Mouse (Mus musculus): ENCODE data around the gene Abcg2. TPM values are rescaled to one million over a fixed set of nuclear protein-coding genes. Genes with fewer than 3 reads are reported as not detected.

Abcg2 gene
- polyA plus RNA-seq, 1 experiment from 2014 or later = 45.9 TPM

DNA sequence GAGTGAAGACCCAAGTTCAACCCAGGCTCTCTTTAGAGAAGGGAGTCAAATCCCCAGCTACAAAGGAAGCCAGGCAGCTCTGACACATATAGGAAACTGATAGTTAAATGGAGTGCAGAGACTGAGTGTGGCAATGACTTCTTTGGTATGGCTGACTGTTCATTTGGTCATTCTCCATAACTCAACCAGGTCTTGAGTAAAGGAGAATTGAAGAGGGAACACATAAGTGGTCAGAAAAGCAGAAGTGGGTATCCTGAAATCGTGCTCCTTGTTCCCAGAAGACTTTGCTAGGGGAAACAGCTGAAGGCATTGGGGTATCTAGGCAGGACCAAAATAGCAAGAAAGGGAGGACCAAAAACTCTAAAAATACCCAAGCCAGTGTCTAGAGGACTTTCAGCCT lies 126.0 kb downstream of the Abcg2 start:
- no peak for ATAC-seq (ENCODE audit: low FRiP score)
- 74% methylated on average over 1 of the region's 1 CpGs for WGBS
- Histone ChIP-seq H3K4me3 (ENCODE audit: low read depth, low read length) (no peak overlapping the region), H3K27me3 (ENCODE audit: control insufficient read depth, insufficient read depth, low read length) (no peaks in the 10 kb centered on the region), H3K4me1 (ENCODE audit: control insufficient read depth, insufficient read depth, low read length) (no peaks in the 10 kb centered on the region), H3K9me3 (ENCODE audit: control insufficient read depth, low read length) (no peaks in the 10 kb centered on the region), H3K9ac (ENCODE audit: low read length) (no peak overlapping the region), H3K36me3 (ENCODE audit: control insufficient read depth, insufficient read depth, low read length) (no peaks in the 10 kb centered on the region), H3K27ac (ENCODE audit: low read depth, low read length) (no peak overlapping the region), H3K4me2 (no peak overlapping the region)
- DNase-seq (ENCODE audit: low spot score, missing footprints) = no peak

DNA sequence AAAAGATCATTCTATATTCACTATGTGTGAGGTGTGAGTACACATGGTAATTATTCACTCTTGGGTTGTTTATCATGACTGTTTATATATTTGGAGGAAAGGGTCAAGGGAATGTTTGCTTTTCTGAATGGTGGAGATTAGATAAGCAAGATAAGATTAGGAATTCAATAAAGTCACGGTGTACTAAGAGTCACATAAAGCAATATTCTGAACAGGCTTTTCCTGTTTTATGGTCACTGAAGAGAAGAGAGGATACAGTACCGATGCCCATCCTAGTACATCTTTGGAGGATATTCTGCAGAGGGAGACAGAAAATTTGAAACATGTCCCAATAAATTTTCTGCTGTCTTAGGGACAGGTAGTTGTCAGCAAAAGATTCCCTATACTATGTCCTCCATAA lies 127.6 kb downstream of the Abcg2 start:
- H3K4me3 ChIP-seq (ENCODE audit: low read depth, low read length) = no peak overlapping the region
- H3K9me3 ChIP-seq (ENCODE audit: control insufficient read depth, low read length) = no peaks in the 10 kb centered on the region
- 87% methylated on average over 2 of the region's 2 CpGs for WGBS
- no peaks in the 10 kb centered on the region for H3K36me3 ChIP-seq (ENCODE audit: control insufficient read depth, insufficient read depth, low read length)
- H3K9ac ChIP-seq (ENCODE audit: low read length) = no peak overlapping the region
- no peak overlapping the region for H3K4me2 ChIP-seq
- DNase-seq (ENCODE audit: low spot score, missing footprints) (no peak), ATAC-seq (ENCODE audit: low FRiP score) (no peak)
- no peaks in the 10 kb centered on the region for H3K4me1 ChIP-seq (ENCODE audit: control insufficient read depth, insufficient read depth, low read length)
- H3K27ac ChIP-seq (ENCODE audit: low read depth, low read length) = no peak overlapping the region
- no peaks in the 10 kb centered on the region for H3K27me3 ChIP-seq (ENCODE audit: control insufficient read depth, insufficient read depth, low read length)

DNA sequence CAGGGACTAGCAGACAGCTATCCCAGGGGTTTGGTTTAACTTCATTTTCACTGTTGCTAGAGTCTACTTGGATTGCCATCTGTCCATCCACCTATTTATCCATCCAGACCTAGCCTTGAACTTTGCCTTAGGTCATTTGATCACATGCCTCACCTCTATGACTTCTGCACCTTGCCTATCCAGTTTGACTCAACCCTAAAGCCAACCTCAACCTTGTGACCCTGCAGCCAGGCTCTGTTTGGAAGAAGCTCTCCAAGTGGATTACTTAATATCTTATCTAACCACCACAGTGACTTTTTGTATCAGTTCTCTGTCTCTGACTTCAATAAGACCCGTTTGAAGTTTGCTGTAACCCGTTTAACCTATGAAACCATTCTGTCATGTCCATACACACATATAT lies 149.5 kb downstream of the Abcg2 start:
- no peak overlapping the region for H3K27ac ChIP-seq (ENCODE audit: low read depth, low read length)
- H3K4me1 ChIP-seq (ENCODE audit: control insufficient read depth, insufficient read depth, low read length) = no peaks in the 10 kb centered on the region
- ATAC-seq (ENCODE audit: low FRiP score) = no peak
- DNase-seq (ENCODE audit: low spot score, missing footprints) = no peak
- H3K9me3 ChIP-seq (ENCODE audit: control insufficient read depth, low read length) = no peaks in the 10 kb centered on the region
- H3K36me3 ChIP-seq (ENCODE audit: control insufficient read depth, insufficient read depth, low read length) = no peaks in the 10 kb centered on the region
- no peak overlapping the region for H3K4me2 ChIP-seq
- no peak overlapping the region for H3K4me3 ChIP-seq (ENCODE audit: low read depth, low read length)
- H3K9ac ChIP-seq (ENCODE audit: low read length) = no peak overlapping the region
- WGBS = 85% methylated on average over 2 of the region's 2 CpGs
- H3K27me3 ChIP-seq (ENCODE audit: control insufficient read depth, insufficient read depth, low read length) = no peaks in the 10 kb centered on the region

- no peak overlapping the region for H3K4me2 ChIP-seq
- 80% methylated on average over 1 of the region's 1 CpGs for WGBS
- no peak for DNase-seq (ENCODE audit: low spot score, missing footprints)
- H3K4me1 ChIP-seq (ENCODE audit: control insufficient read depth, insufficient read depth, low read length) = no peaks in the 10 kb centered on the region
- no peaks in the 10 kb centered on the region for H3K36me3 ChIP-seq (ENCODE audit: control insufficient read depth, insufficient read depth, low read length)
- no peak overlapping the region for H3K9ac ChIP-seq (ENCODE audit: low read length)
- H3K9me3 ChIP-seq (ENCODE audit: control insufficient read depth, low read length) = no peaks in the 10 kb centered on the region
- H3K4me3 ChIP-seq (ENCODE audit: low read depth, low read length) = no peak overlapping the region
- no peak for ATAC-seq (ENCODE audit: low FRiP score)
- no peak overlapping the region for H3K27ac ChIP-seq (ENCODE audit: low read depth, low read length)
- no peaks in the 10 kb centered on the region for H3K27me3 ChIP-seq (ENCODE audit: control insufficient read depth, insufficient read depth, low read length)
These were observed 150.8 kb downstream of the Abcg2 start for GRCm38 (mm10) chr6:58735090-58735489.

Other genes with a start within 250 kb of the Abcg2 start
- not detected in 2 replicates for gene Vmn1r30, start 141.1 kb upstream of the Abcg2 start, polyA plus RNA-seq (2014; fragmentation: Nextera tagmentation; extraction: Ambion mirVana)
- gene Vmn1r31, start 109.2 kb upstream of the Abcg2 start, polyA plus RNA-seq (2014; fragmentation: Nextera tagmentation; extraction: Ambion mirVana) = not detected in 2 replicates
- 7.7 and 8.7 TPM in 2 replicates for gene Herc3, start 246.9 kb downstream of the Abcg2 start, polyA plus RNA-seq (2014; fragmentation: Nextera tagmentation; extraction: Ambion mirVana)